Mouse (Mus musculus) MEL (cell line): Measurements from ENCODE around the gene Tmem82.

Experiments used
- CTCF ChIP-seq, 3 experiments: IDR thresholded peaks in 2 of 3; conservative IDR thresholded peaks in 1 of 3; 2 replicates each; pipeline ENCODE4 v1.5.1; 2011 to 2012; ENCODE audit warnings: low read length in 3 of 3, low read depth in 2 of 3, mild to moderate bottlenecking in 2 of 3, improper control_type of control experiment in 1 of 3, inconsistent platforms in 1 of 3, mixed read lengths in 1 of 3, moderate library complexity in 1 of 3; ENCODE audit not compliant: control insufficient read depth in 1 of 3, insufficient read depth in 1 of 3, poor library complexity in 1 of 3, severe bottlenecking in 1 of 3
- NELFE ChIP-seq: IDR thresholded peaks from 2 replicates; pipeline ENCODE4 v1.6.1; 2011; ENCODE audit warnings: low read depth, low read length, improper control_type of control experiment
- ZNF384 ChIP-seq: IDR thresholded peaks from 2 replicates; pipeline ENCODE4 v1.6.1; 2012; ENCODE audit warnings: low read depth, mild to moderate bottlenecking, inconsistent platforms, low read length, improper control_type of control experiment

DNA sequence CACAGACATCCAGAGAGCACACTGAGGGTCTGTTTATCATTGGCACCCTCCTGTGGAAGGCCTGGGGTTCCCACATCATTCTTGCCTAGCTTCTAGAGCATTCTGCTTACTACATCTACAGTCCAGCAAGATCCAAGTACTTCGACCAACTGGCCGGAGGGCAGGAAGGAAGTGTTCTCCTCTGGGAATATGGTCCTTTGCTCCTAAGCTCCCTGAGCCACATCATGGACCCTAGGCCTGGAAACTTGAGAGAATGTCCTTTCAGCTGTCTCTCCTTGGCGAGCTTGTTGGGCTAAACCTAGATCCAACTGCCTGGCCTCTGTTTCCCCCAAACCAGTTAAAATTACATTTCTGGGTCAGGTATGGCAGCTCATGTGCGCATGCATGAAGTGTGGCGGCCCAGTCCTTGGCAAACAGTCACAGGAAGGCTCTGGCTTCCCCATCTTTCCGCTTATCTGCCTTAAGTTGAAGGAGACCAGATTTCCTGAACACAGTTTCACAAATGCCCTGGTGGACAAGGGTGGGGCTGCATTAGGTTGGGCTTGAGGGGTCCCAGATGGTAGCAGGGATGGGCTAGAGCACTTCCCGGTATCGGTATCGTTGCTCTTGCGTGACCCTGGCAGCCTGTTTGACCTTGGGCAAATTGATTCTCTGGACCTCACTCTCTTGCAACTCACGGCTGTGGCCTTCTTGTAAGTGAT is 15.8 kb downstream of the Tmem82 start:
- TF ChIP-seq CTCF (IDR thresholded peaks at IDR 0.05 in 2 of 3, conservative IDR thresholded peaks at IDR 0.05 in 1 of 3; ENCODE audit: control insufficient read depth in 1 of 3, insufficient read depth in 1 of 3, low read depth in 2 of 3, low read length in 3 of 3, poor library complexity in 1 of 3, severe bottlenecking in 1 of 3) (no peak), NELFE (no peak), ZNF384 (no peak)
